Mouse (Mus musculus) testis, adult 2 months (tissue): ENCODE results near the gene Sec63.

ENCODE experiments used
- CTCF ChIP-seq: fragments of 200-500 bp; IDR thresholded peaks from 2 replicates; pipeline ENCODE4 v1.5.1; 2012; ENCODE audit warnings: low read depth, mild to moderate bottlenecking, inconsistent platforms, low read length, moderate library complexity; ENCODE audit not compliant: control insufficient read depth, insufficient read depth, insufficient replicate concordance
- POLR2A ChIP-seq: fragments of 200-500 bp; IDR thresholded peaks from 2 replicates; pipeline ENCODE4 v1.6.1; 2012; ENCODE audit warnings: low read depth, mild to moderate bottlenecking, inconsistent platforms, low read length, moderate library complexity; ENCODE audit not compliant: control insufficient read depth

GRCm38 (mm10) chr10:42759741-42760140, 1.6 kb upstream of the Sec63 start:
- TF ChIP-seq CTCF, result no peak
- TF ChIP-seq POLR2A, result no peak
